Mouse (Mus musculus) adrenal gland, adult 2 months (tissue): ENCODE measurements around the gene Slc7a7. TPM values are rescaled to one million over a fixed set of nuclear protein-coding genes. Genes with fewer than 3 reads are reported as not detected.
"Not testable (repeated sequence)": the region's sequence is repeated elsewhere in the genome, so short reads cannot be mapped to it uniquely, and the experiment has no call there.

Experiments
- DNase-seq: peaks from one replicate; pipeline ENCODE4 v3.0.0; 2021
- polyA plus RNA-seq: library from polyadenylated mRNA; depleted of rRNA; stranded (reverse); fragments of >200 nt; gene quantifications from 2 replicates; pipeline ENCODE4 v1.2.3, GENCODE M21; 2012
- total RNA-seq, 2 experiments: library from RNA; stranded (reverse); gene quantifications; 2 replicates each; pipeline ENCODE4 v1.2.3; 2021

Slc7a7 gene
- total and polyA plus RNA-seq, 3 experiments, result 2.8 to 4.2 (median 3.9) TPM

- DNase-seq, result no peak
These were observed 40.4 kb downstream of the Slc7a7 start for GRCm38 (mm10) chr14:54377166-54377565.

DNA sequence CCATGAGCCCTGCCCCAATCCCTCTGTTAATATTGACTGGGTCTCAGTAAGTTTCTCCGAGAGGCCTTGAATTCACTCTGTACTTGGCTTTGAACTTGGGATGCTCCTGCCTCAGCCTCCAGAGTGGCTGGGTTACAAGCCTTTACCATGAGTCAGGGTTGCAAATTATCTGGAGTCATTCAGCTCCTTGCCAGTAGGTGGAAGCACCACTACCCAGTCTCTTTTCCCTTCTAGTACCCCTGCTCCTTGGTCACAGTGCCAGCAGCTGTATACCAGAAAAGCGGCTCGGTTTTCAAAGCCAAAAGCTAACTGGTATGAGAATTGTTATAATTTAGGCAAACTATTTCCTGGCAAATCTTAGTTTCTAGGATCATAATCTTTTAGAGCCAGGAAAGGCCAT, 41.7 kb downstream of the Slc7a7 start:
- peak; percentile 35 for DNase-seq

- no peak for DNase-seq
These were observed 44.7 kb downstream of the Slc7a7 start for GRCm38 (mm10) chr14:54372923-54373322.

GRCm38 (mm10) chr14:54371460-54371859, 46.1 kb downstream of the Slc7a7 start:
- no peak for DNase-seq

DNA sequence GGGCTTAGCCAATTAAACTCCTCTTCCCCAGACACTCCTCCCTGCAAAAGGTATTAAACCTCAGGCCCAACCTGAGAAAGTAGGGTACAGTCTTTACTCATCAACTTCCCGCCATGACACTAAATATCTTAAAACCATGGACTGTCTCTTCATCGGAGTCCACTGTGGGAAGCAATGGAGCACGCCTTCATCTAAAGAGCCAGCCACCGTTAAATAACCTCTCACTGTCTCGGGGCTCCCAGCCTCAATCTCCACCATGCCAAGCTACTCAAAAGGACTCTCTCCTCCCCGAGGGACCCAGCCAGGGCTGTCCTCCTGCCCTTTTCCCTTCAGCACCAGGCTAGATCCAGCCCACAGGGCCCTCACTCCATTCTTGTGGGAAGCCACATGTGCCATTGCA, 47.0 kb downstream of the Slc7a7 start:
- DNase-seq, result no peak

- DNase-seq, result no peak
These were observed 48.2 kb downstream of the Slc7a7 start for GRCm38 (mm10) chr14:54369372-54369771.

DNA sequence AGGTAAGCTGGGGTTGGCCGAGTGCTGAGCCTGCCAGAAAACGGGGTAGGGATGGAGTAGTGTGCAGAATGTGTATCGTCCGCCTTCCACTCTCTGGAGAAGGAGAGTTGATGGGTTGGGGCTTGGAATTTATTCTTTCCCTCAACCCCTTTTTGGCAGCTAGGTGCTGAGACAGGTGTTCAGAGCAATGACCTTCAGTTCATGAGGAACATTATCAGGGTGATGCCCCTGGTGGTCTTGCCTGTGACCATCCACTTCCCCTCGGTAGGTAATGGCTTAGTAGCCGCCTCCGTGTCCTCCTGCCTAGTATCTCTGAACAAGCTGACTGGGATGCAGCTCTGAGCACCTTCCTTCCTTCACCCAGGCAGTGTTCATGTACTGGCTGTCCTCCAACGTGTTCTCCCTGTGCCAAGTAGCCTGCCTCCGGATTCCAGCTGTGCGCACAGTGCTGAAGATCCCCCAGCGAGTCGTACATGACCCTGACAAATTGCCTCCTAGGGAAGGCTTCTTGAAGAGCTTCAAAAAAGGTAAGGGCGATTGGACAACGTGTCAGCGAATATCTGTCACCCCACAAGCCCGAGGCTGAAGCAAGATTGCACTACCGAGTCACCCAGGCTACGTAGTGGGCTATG, 50.0 kb downstream of the Slc7a7 start:
- DNase-seq, result peak; percentile 57

- no peak for DNase-seq
These were observed 51.0 kb downstream of the Slc7a7 start for GRCm38 (mm10) chr14:54366581-54366980.

GRCm38 (mm10) chr14:54365026-54365645, 52.4 kb downstream of the Slc7a7 start:
- DNase-seq, result no peak

DNA sequence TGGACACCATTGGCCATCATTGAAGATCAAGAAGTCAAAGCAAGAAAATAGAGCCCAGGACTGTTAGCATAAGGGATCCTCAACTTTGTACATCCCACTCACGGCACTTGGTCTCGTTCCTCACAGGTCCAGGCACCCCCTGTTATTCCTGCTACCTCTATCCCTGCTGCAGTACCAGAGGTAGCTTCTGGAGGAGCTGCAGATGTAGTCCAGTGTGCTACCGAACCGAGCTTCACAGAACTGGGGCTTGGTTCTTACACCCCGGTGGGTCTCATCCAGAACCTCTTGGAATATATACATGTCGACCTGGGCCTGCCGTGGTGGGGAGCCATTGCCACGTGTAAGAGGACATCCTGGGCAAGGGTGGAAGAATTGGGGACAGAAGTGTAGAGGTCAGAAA, 54.4 kb downstream of the Slc7a7 start:
- DNase-seq, result no peak

GRCm38 (mm10) chr14:54360577-54361340, 56.8 kb downstream of the Slc7a7 start, which contains the start of gene Oxa1l:
Gene Oxa1l (plus strand): TSS chr14:54360834.
- peak; percentile 96 for DNase-seq

GRCm38 (mm10) chr14:54354406-54354805, 63.2 kb downstream of the Slc7a7 start:
- DNase-seq, result no peak

DNA sequence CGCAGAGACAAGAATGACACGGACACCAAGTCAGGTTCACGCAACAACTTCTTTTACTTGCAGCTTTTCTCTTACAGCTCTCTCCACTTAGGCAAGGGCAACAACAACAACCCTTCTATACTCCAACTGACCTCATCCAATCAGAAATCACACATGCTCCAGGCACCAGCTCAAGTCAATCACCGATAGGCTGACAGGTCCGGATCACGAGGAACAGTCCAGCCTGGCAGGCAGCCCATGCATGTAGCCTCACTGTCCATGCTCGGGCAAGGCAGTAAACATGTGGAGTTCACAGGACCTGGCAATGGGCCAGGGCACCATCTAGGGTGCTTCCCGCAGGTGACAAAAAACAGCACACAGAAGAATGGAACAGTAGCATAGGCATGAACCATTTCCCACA, 65.3 kb downstream of the Slc7a7 start:
- DNase-seq, result no peak

DNA sequence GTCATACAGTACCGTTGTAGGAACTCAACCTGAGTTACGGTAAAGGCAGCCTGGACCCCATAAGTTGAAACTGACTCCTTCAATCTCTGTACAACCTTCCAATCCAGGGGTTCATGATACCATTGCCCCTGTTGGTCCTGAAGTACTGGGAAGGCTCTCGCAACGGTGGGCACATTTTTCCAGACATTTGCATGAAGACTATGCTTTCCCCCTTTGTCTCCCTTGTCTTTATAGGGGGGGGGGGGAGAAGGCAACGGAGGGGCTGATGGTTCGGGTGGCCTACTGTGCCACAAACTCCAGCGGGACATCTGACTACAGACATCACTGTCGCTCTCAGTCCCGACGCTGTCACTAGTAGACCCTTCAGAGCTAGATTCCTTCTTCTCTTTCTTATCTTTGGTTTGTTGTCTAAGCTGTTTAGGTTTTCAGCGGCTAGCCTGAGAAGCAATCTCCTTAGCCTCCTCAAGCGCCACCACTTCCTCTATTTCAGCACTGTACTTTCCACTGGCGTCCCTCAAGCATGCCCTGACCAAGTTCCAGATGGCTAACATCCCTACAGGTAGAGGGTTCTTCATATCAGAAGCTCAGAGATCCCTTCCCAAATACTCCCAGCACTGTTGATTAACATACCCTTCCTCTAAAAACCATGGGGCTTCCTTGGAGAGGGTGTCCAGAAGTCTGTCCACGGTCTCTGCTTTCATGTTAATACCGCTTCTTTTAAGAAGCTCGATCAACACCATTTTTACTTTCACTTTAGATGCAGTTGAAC, 66.6 kb downstream of the Slc7a7 start:
- not testable (repeated sequence) for DNase-seq

DNA sequence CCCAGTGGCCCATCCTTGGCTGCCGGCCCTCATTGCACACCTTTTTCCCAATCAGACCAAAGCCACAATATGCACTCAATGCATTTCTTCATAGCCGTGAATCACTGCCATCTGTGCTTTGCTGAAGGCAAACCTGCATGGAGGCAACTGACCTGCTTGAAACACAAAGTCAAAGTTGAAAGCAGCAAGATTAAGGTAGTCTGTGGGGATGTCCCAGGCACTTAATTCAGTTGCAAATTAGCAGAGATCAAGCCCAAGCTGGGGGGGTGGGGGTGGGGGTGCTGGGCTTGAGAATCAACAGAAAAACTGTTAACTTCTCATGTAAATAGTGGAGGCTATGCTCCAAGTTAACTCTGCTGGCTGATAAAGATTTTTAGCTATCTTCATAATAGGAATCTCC, 75.8 kb downstream of the Slc7a7 start:
- DNase-seq, result not testable (repeated sequence)

DNA sequence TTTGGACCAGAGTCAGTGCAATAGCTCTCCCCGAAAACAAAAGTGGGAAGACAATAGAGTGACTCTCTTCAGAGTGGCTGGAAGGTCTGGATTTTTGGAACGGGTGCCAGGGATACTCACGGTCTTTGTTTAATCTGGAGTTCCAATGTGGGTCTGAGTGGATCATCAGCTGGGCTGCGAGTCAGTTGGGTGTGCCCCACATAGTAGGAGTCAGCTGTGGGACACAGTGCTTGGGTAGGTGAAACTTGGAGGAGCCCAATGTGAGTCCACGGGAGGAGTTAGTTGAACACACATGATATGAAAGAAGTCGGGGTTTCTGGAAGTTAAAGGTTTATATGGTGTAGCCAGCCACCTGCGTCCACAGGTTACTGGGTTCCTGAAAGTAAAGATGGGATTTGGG, 76.7 kb downstream of the Slc7a7 start:
- DNase-seq, result no peak

- peak; percentile 89 for DNase-seq
These were observed 84.0 kb downstream of the Slc7a7 start for GRCm38 (mm10) chr14:54333452-54334189.

DNA sequence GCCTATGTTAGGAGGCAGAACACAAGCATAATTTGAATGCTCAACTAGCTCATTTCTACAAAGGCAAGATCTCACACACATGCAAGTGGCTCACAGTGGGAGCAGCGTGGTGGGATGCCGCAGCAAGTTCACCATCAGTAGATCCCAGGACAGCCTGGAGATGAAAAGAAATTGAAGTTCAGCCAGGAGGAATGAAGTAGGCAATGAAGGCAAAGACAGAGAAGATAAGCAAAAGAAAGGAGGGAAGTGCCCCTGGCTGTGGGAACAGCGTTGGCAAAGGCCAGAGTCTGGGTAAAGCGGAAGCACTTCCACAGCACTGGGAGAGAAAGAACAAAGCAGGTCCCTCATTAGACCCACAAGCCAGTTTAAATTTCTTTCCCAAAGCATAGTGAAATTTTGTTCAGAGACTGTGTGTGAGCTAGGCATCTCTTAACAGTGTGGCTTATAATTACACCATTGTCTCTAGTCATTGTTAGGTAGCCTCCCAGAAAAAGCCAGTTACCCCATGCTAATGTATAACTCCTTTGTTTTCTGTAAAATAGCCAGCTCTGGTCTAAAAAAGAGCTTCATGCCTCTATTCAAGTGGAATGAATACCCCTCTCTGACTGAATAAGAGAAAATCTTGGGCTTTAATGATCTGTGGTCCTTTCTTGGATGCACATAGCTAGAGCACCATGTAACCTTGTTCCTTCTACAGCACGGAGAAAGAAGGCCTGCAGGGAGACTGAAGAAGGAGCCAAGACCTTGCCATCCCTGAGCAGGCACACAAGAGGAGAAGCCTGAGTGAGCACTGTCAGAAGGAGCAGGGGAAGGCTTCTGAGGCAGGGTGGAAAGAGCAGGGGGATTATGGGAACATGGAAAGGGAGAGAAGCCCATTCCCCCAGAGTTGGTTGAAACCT, 85.2 kb downstream of the Slc7a7 start:
- no peak for DNase-seq

GRCm38 (mm10) chr14:54331178-54331577, 86.4 kb downstream of the Slc7a7 start:
- no peak for DNase-seq

- DNase-seq, result no peak
These were observed 88.4 kb downstream of the Slc7a7 start for GRCm38 (mm10) chr14:54329201-54329600.

GRCm38 (mm10) chr14:54328548-54328947, 89.0 kb downstream of the Slc7a7 start:
- no peak for DNase-seq
